Mouse (Mus musculus): ENCODE measurements around the gene Dars.

Dars gene

GRCm38 (mm10) chr1:128417533-128417888 is 343 bp upstream of the Dars start:
- CTCF ChIA-PET: no interaction called here

- CTCF ChIA-PET: interaction anchor here (0.7 kb wide), 2 partner anchors 220 to 421 kb away, joined by 4 to 9 read pairs; no protein-coding TSS in a partner anchor
Measured at GRCm38 (mm10) chr1:128411141-128411540, 6.0 kb downstream of the Dars start.

DNA sequence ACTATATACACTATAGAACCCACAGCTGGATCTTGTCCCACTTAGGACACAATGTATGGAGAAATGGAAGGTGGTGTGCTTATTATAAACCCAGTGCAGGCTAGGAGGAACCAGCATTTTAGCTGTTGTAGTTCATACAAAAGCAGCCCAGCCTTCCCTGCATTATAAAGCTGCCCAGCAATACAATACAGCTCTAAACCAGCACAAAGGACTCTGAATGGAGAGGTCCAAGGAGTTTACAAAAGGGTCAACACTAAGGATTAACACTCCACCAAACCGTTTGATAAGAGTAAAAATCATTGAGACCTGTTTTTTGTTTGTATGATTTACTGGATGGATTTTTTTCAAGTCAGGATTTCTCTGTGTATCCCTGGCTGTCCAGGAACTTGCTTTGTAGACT is 10.3 kb downstream of the Dars start:
- CTCF ChIA-PET: interaction anchor here (0.6 kb wide), 1 partner anchor 27 kb away, joined by 4 read pairs; no protein-coding TSS in a partner anchor

- CTCF ChIA-PET: interaction anchor here (0.5 kb wide), 1 partner anchor 434 kb away, joined by 4 read pairs; no protein-coding TSS in a partner anchor
Measured at GRCm38 (mm10) chr1:128405675-128406074, 11.5 kb downstream of the Dars start.

GRCm38 (mm10) chr1:128405041-128405481 is 12.1 kb downstream of the Dars start:
- CTCF ChIA-PET: no interaction called here

DNA sequence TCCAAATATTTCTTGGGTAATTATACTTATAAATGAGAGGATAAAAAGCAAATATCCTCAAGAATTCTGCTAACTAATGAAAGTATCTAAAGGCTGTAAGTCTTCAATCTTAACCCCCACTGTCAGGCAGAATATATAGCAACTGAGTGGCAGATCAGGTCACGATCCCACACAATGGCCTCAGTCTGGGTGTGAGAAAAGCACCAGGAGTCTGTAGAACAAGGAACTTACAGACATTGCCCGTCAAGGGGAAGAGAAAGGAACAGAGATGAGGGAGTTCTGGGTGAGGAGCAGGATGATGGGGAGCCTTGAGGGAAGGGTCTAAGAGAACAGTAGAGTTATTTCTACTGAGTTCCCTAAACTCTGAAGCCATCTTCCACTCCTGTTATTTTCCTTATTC is 16.2 kb downstream of the Dars start:
- CTCF ChIA-PET: interaction anchor here (0.6 kb wide), 1 partner anchor 437 kb away, joined by 4 read pairs; no protein-coding TSS in a partner anchor

GRCm38 (mm10) chr1:128399941-128400915 is 16.9 kb downstream of the Dars start:
- CTCF ChIA-PET: no interaction called here

- CTCF ChIA-PET: no interaction called here
Measured at GRCm38 (mm10) chr1:128398738-128399445, 18.3 kb downstream of the Dars start.

GRCm38 (mm10) chr1:128394657-128395056 is 22.5 kb downstream of the Dars start:
- CTCF ChIA-PET: interaction anchor here (0.8 kb wide), 1 partner anchor 8 kb away, joined by 5 read pairs; no protein-coding TSS in a partner anchor

DNA sequence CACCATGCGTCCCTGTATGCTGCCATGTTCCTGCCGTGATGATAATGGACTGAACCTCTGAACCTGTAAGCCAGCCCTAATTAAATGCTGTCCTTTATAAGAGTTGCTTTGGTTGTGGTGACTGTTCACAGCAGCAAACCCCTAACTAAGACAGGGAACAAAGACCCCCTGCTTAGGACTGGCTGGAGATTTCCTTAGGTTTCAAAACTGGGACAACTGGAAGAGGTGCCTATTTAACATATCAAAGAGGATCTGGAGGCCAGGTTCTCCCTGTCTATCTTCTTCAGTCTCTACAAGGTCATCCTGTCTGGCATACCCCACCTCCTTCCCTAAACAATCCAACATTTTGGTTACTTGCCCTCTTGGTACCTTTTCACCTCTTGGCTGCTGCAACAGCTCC is 24.8 kb downstream of the Dars start:
- CTCF ChIA-PET: no interaction called here

DNA sequence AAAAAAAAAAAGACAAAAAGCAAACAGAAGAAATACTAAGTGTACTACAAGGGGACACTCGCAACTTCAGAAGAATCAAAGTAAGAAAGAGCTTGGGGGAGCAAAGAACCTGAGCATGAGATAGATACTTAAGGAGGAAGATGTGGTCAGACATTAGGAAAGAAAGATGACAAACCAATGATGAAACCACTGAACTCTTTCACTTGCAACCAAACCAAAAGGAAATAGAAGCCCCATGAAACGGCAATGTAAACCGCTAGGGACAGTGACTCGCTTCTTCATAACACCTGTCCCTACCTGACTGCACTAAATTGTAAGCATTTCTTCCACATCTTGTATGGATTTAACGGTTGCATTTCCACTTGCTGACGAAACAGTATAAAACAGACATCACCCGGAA is 30.7 kb downstream of the Dars start:
- CTCF ChIA-PET: interaction anchor here (0.5 to 0.6 kb wide), 3 partner anchors 9 to 64 kb away, joined by 3 read pairs; no protein-coding TSS in a partner anchor

DNA sequence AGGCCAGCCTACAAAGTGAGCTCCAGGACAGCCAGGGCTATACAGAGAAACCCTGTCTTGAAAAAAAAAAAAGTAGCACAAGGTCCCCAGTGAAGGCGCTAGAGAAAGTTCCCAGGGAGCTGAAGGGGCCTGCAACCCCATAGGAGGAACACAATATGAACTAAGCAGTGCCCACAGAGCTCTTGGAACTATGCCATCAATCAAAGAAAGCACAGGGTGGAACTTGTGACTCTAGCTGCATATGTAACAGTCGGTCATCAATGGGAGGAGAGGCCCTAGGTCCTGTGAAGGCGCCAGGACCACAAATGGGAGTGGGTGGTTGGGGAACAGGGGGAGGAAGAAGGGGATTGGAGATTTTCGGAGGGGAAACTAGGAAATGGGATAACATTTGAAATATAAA is 40.3 kb downstream of the Dars start:
- CTCF ChIA-PET: no interaction called here

DNA sequence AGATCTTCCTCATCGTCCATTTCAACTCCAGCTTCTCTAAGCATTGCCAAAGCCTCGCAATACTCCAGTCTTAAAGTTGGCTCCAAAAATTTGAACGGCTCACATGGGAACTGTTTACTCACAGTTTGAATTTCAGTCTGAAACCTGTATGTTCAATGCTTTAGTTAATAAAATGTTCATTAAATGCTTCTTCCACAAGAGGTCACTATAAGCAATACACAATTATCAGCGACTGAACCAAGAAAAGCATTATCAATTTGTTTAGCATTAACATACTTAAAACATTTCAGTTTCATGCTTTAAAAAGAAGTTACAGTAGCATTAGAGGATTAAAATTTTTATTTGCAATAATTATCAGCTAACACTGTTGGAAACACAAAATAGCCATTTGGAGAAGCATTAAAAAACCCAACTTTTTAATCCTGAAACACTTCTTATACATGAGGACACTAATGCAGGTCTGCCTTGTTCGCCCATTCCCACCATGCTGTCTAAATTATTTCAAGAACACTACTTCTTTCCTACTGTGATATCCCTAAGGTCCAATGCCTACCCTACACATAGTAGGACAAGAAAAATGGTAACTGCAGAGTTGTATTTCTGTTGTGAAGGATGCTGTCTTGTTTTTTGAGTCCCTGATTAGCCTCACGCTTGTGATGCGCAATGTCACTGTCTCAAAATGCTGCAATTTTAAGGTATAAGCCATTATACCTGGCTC is 44.9 kb downstream of the Dars start:
- CTCF ChIA-PET: no interaction called here

- CTCF ChIA-PET: interaction anchor here (0.6 kb wide), 3 partner anchors 174 to 323 kb away, joined by 5 read pairs; no protein-coding TSS in a partner anchor
Measured at GRCm38 (mm10) chr1:128368732-128369441, 48.3 kb downstream of the Dars start.

- CTCF ChIA-PET: no interaction called here
Measured at GRCm38 (mm10) chr1:128360601-128361000, 56.6 kb downstream of the Dars start.

DNA sequence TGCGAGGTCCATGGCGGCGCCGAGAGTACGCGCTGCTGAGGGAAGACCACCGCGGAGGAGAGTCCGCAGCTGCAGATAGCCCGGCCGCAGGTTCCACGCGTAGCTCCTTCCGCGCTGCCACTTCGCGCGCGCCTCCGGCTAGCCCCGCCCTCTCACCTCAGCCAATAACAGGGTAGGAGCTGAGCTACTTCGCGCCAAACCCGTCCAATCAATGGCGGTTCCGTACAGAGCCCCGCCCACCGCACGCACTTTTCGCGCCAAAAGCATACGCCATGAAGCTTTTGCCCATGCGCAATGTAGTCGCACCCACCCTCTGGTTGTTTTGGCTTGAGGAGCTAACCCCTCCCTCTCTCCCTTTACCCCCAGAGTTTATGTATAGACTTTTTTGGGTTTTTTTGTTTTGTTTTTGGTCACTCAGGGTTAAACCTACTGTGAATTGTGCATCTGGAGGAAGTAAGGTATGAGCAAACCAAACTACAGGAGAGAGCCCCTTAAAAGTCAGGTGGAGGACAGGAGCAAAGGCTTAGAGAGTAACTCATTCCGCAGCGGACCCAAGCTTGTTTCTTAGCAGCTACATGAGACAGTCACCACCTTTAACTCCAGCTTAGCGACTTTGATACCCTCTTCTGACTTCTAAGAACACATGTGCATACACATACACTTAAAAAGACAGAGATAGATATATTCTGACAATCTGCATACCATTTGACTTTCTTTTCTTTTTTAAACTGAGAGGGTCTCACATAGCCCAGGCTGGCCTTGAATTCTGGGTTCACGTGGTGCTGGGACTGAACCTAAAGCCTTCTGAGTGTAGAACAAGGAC is 57.4 kb downstream of the Dars start, which contains the start of gene Mcm6:
Gene Mcm6 (minus strand): TSS at position 111 of the 823 bp plus-strand sequence.
- CTCF ChIA-PET: interaction anchor here (0.6 kb wide), 1 partner anchor 17 kb away, joined by 4 read pairs; no protein-coding TSS in a partner anchor

DNA sequence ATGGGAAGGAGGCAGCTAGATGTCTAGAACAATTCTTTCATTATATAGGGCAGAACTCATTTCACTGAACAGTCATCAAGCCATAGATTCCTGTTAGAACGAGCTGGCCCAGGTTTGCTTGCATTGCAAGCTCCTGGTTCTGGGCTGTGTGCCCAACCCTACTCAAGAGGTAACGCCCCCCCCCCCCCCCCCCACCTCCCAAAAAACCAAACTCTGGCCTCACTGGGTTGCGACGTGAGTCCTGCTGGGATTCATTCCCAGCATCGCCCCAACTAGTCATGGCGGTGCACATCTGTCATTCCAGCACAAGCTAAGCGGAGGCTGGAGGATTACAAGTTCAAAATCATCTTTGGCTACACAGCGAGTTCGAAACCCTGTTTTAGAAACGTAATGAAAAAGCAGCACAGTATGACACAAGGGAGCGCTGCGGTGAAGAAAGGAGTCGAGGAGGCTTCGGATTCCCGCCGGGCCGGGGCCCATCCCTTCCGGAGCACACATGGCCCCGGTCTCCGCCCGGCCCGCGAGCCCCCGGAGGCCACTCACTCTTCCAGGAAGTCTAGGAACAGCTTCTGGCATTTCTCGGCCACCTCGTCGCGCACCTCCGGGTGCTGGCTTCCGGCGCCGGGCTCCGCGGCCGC is 58.1 kb downstream of the Dars start:
- CTCF ChIA-PET: interaction anchor here (0.6 to 0.7 kb wide), 3 partner anchors 41 to 466 kb away, joined by 3 to 6 read pairs (median 3); no protein-coding TSS in a partner anchor

DNA sequence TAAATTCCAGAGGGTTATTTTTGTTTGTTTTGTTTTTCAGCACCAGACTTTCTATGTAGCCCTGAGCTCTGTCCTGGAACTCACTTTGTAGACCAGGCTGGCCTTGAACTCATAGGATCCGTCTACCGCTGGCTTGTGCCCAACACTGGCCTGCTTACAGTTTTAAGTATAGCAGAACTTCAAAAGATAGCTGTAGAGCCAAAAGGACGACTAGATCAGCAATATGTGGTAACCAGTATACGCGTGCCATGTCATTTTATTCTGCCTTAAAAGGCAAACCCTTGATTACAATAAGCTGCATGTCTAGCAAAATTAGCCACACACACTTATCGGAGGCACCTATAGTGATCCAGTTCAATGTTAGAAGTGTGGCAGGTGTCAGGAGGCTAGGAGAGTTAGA is 58.9 kb downstream of the Dars start:
- CTCF ChIA-PET: interaction anchor here (0.6 to 0.7 kb wide), 3 partner anchors 40 to 467 kb away, joined by 3 to 6 read pairs (median 3); no protein-coding TSS in a partner anchor

DNA sequence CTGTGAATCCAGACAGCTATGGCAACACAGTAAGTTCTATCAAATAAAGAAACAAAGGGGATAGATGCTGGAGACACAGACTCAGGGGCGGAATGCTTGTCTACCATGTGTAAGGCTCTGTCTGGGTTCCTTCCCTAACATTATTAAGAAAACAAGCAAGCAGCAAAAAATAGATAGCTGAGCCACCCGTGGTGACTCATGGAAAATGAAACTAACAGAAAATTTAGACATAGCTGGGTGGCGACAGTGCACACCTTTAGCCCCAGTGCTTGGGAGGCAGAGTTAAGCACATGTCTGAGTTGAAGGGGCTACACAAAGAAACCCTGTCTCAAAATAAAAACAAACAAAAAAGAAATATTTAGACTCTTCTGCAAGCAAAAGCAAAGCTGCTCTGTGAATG is 59.7 kb downstream of the Dars start:
- CTCF ChIA-PET: no interaction called here

All from spleen, embryonic (tissue).